Mouse (Mus musculus): ENCODE measurements at regions not wholly inside any gene's neighbourhood (a gene's known extent, or its start where the extent isn't known, plus 50 kb on each side); places are given as distances from the start of the nearest gene placed in this dataset.

GRCm38 (mm10) chr3:52579917-52580316 lies 311.8 kb downstream of the Foxo1 start:
- Histone ChIP-seq H3K27ac (ENCODE audit: low read depth) (no peak overlapping the region), H3K9ac (replicated peaks) (no peak overlapping the region), H3K27me3 (ENCODE audit: insufficient read depth, low read length) (no peaks in the 10 kb centered on the region), H3K4me1 (ENCODE audit: insufficient read depth) (peaks cover 3% of the 10 kb centered on the region; the same call in 1 of the 2 replicates), H3K9me3 (ENCODE audit: low read length) (no peaks in the 10 kb centered on the region), H3K4me2 (ENCODE audit: low read depth, low read length) (no peak overlapping the region), H3K36me3 (replicated peaks; ENCODE audit: insufficient read depth, low read length) (no peaks in the 10 kb centered on the region), H3K4me3 (ENCODE audit: low read depth, low read length) (no peak overlapping the region)
- WGBS (ENCODE audit: insufficient replicate concordance), result 56% methylated on average over 3 of the region's 3 CpGs
- ATAC-seq, result no peak
- DNase-seq, result no peak
- TF ChIP-seq EP300 (IDR thresholded peaks at IDR 0.05; ENCODE audit: low read depth) (no peak), CTCF (IDR thresholded peaks at IDR 0.05; ENCODE audit: low read depth) (no peak)

DNA sequence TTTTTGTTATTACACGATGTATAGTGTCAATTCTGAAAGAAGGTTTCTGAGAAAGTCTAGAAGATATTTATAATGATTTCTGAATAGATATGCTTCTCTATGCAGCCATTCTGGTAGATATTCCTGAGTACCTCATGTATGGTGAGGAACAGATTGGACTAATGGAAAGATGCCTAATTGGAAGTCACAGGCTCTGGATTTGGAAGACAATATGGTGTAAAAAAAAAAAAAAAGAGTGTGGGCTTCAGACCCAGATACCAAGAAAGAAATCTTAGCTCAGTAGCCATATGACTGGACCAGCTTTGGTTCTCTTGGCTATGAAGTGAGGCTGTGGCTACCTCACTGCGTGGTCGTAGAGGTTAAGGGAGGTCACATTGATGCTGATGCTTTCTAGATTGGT lies 311.0 kb downstream of the Foxo1 start:
- H3K4me1 ChIP-seq (ENCODE audit: insufficient read depth), result peaks cover 8% of the 10 kb centered on the region
- H3K4me3 ChIP-seq (ENCODE audit: low read depth, low read length), result no peak overlapping the region
- H3K27me3 ChIP-seq (ENCODE audit: insufficient read depth, low read length), result no peaks in the 10 kb centered on the region
- H3K4me2 ChIP-seq (ENCODE audit: low read depth, low read length), result no peak overlapping the region
- H3K36me3 ChIP-seq (replicated peaks; ENCODE audit: insufficient read depth, low read length), result no peaks in the 10 kb centered on the region
- 86% methylated on average over 3 of the region's 3 CpGs for WGBS (ENCODE audit: insufficient replicate concordance)
- TF ChIP-seq CTCF (IDR thresholded peaks at IDR 0.05; ENCODE audit: low read depth) (no peak), EP300 (IDR thresholded peaks at IDR 0.05; ENCODE audit: low read depth) (no peak)
- H3K9me3 ChIP-seq (ENCODE audit: low read length), result no peaks in the 10 kb centered on the region
- no peak overlapping the region for H3K27ac ChIP-seq (ENCODE audit: low read depth)
- no peak overlapping the region for H3K9ac ChIP-seq (replicated peaks)
- DNase-seq (no peak), ATAC-seq (no peak)

DNA sequence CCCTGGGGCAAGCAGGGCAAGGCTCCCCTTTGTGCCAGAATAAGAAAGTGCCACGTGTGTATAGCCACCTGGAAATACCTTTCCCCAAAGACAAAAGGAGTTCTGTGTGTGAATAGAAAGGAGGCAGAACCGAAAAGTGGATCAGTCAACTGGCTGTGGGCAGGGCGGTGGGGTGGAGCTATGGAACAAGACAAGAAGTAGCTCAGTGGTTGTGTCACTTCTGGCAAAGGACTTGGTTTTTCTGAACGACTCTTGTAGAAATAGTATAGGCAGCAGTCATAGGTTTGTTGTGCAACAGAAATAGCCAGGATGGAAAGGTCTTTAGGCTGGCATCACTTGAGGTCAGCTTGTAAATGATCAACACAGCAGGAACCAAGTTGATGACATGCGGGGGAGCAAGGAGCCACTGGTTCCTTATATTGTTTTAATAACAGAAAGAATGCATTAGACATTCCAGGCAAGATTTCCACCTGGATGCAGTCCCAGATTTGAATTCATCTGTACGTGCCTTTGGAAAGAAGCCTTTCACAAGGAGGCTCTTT lies 308.6 kb downstream of the Foxo1 start:
- Histone ChIP-seq H3K36me3 (replicated peaks; ENCODE audit: insufficient read depth, low read length) (no peaks in the 10 kb centered on the region), H3K27me3 (ENCODE audit: insufficient read depth, low read length) (no peaks in the 10 kb centered on the region), H3K27ac (ENCODE audit: low read depth) (no peak overlapping the region), H3K4me2 (ENCODE audit: low read depth, low read length) (no peak overlapping the region), H3K9me3 (ENCODE audit: low read length) (no peaks in the 10 kb centered on the region), H3K4me1 (ENCODE audit: insufficient read depth) (peaks cover 8% of the 10 kb centered on the region), H3K9ac (replicated peaks) (no peak overlapping the region), H3K4me3 (ENCODE audit: low read depth, low read length) (no peak overlapping the region)
- DNase-seq, result no peak
- 64% methylated on average over 6 of the region's 6 CpGs for WGBS (ENCODE audit: insufficient replicate concordance)
- no peak for TF ChIP-seq CTCF (IDR thresholded peaks at IDR 0.05; ENCODE audit: low read depth)
- peak; percentile 28; the same call in 1 of the 2 replicates for TF ChIP-seq EP300 (IDR thresholded peaks at IDR 0.05; ENCODE audit: low read depth)
- peak; percentile 43; the same call in 1 of the 2 replicates for ATAC-seq

DNA sequence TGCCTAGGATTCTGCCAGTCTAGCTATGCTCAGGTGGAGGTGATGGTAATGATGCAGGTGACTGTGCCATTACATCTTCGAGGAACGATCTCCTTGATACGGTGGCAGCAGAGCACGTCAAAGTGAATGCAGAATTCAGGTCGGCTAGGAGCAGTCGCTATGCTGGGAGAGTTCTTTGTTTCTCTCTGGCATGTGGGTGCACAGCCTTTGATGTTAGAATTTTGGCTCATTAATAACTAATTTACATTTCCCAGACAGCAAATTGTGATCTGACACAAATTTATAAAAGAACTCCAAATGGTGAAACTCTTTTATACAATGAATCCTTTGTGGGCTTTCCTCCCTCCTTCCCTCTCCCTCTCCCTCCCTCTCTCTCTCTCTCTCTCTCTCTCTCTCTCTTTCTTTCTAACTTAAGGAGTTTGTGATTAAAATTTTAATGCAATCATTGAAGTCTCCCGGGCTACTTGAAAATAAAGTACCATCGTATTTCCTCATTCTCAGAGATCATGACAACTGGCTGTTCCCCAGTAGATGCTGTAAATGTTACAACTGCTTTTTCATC lies 307.2 kb downstream of the Foxo1 start:
- Histone ChIP-seq H3K9ac (replicated peaks) (no peak overlapping the region), H3K4me3 (ENCODE audit: low read depth, low read length) (no peak overlapping the region), H3K27ac (ENCODE audit: low read depth) (no peak overlapping the region), H3K9me3 (ENCODE audit: low read length) (no peaks in the 10 kb centered on the region), H3K27me3 (ENCODE audit: insufficient read depth, low read length) (no peaks in the 10 kb centered on the region), H3K4me2 (ENCODE audit: low read depth, low read length) (no peak overlapping the region), H3K4me1 (ENCODE audit: insufficient read depth) (peaks cover 8% of the 10 kb centered on the region), H3K36me3 (replicated peaks; ENCODE audit: insufficient read depth, low read length) (no peaks in the 10 kb centered on the region)
- ATAC-seq, result no peak
- no peak for TF ChIP-seq EP300 (IDR thresholded peaks at IDR 0.05; ENCODE audit: low read depth)
- TF ChIP-seq CTCF (IDR thresholded peaks at IDR 0.05; ENCODE audit: low read depth), result no peak
- DNase-seq, result no peak
- WGBS (ENCODE audit: insufficient replicate concordance), result 85% methylated on average over 8 of the region's 8 CpGs

- Histone ChIP-seq H3K9me3 (ENCODE audit: low read length) (no peaks in the 10 kb centered on the region), H3K4me2 (ENCODE audit: low read depth, low read length) (no peak overlapping the region), H3K4me3 (ENCODE audit: low read depth, low read length) (no peak overlapping the region), H3K27me3 (ENCODE audit: insufficient read depth, low read length) (no peaks in the 10 kb centered on the region), H3K36me3 (replicated peaks; ENCODE audit: insufficient read depth, low read length) (no peaks in the 10 kb centered on the region), H3K27ac (ENCODE audit: low read depth) (no peak overlapping the region), H3K4me1 (ENCODE audit: insufficient read depth) (peaks cover 8% of the 10 kb centered on the region), H3K9ac (replicated peaks) (no peak overlapping the region)
- WGBS (ENCODE audit: insufficient replicate concordance), result 73% methylated on average over 6 of the region's 6 CpGs
- TF ChIP-seq CTCF (IDR thresholded peaks at IDR 0.05; ENCODE audit: low read depth) (no peak), EP300 (IDR thresholded peaks at IDR 0.05; ENCODE audit: low read depth) (no peak)
- no peak for DNase-seq
- no peak for ATAC-seq
These were observed 306.2 kb downstream of the Foxo1 start for GRCm38 (mm10) chr3:52574341-52574740.

DNA sequence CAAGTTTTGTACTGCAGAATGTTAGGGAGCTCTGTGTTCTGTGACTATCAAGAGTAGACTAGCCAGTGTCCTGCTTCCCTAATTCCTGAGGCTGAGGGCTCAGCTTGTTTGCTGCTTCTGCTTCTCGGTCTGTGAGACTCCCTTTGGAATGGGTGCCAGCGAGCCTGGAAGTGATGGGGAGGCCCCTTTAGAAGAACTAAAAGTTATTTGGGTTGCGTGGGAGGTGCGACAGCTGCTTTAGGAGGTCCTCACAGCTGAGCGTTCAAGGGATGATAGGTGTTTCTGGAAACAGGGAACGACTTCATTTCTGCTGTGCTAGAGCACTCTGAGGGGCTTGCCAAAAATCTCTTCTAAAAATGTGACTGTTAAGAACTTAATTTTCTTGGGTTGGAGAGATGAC lies 305.7 kb downstream of the Foxo1 start:
- no peak overlapping the region for H3K27ac ChIP-seq (ENCODE audit: low read depth)

More for the DNA sequence above, 305.7 kb downstream of the Foxo1 start:
- TF ChIP-seq CTCF (IDR thresholded peaks at IDR 0.05; ENCODE audit: low read depth) (no peak), EP300 (IDR thresholded peaks at IDR 0.05; ENCODE audit: low read depth) (no peak)
- H3K36me3 ChIP-seq (replicated peaks; ENCODE audit: insufficient read depth, low read length), result no peaks in the 10 kb centered on the region
- no peak overlapping the region for H3K9ac ChIP-seq (replicated peaks)
- ATAC-seq, result no peak
- H3K27me3 ChIP-seq (ENCODE audit: insufficient read depth, low read length), result no peaks in the 10 kb centered on the region
- no peak overlapping the region for H3K4me3 ChIP-seq (ENCODE audit: low read depth, low read length)
- no peaks in the 10 kb centered on the region for H3K9me3 ChIP-seq (ENCODE audit: low read length)
- 70% methylated on average over 6 of the region's 6 CpGs for WGBS (ENCODE audit: insufficient replicate concordance)
- DNase-seq, result no peak
- H3K4me2 ChIP-seq (ENCODE audit: low read depth, low read length), result no peak overlapping the region
- H3K4me1 ChIP-seq (ENCODE audit: insufficient read depth), result peaks cover 8% of the 10 kb centered on the region

Data from liver, postnatal 0 days (tissue).